Mouse (Mus musculus) spleen, adult 18-20 months (tissue): ENCODE results near the gene Dbndd1.
"Not testable (repeated sequence)": the region's sequence is repeated elsewhere in the genome, so short reads cannot be mapped to it uniquely, and the experiment has no call there.

Experiments
- DNase-seq, 2 experiments: peaks; one replicate each; pipeline ENCODE4 v3.0.0; 2022; ENCODE audit warnings: mixed read lengths in 2 of 2

Dbndd1 gene

DNA sequence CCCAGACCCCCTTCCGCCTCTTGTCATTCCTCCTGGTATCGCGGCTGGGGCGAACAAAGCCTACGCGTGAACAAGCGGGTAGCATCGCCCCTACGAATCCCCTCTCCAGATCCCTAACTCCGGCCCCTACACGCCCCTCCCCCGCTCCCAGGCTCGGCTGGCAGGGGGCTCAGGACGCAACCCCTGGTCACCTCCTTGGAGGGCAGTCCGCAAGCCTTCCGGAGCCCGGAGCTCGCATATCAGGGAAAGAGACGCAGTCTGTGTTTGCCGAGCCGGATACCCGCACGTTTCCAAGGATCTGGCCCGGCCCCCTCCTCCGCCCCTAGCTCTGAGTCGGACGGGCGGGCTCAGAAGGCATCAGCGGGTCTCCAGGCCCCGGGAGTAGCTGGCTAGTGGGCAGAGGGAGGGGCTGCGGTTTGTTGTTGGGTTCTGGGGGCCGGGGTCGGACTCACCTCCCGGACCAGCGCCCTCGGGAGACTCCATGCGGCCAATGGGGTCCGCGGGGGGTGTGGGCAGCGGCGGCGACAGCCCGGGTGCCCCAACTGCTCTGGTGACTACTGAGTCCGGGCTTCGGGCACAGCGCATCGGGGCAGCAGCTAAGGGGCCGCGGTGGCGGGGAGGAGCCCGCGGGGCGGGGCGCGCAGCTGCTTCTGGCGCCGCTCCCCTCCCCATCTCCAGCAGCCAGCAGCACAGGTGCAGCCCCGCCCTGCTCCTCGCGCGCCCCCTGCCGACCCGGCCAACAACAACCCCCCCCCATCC is at the start of gene Dbndd1:
Gene Dbndd1, minus strand, starts transcription at position 683 of the 759 bp plus-strand sequence.
- DNase-seq: peak; percentile 9 to 22

GRCm38 (mm10) chr8:123564221-123564620 is 49.0 kb upstream of the Dbndd1 start:
- not testable (repeated sequence) for DNase-seq

DNA sequence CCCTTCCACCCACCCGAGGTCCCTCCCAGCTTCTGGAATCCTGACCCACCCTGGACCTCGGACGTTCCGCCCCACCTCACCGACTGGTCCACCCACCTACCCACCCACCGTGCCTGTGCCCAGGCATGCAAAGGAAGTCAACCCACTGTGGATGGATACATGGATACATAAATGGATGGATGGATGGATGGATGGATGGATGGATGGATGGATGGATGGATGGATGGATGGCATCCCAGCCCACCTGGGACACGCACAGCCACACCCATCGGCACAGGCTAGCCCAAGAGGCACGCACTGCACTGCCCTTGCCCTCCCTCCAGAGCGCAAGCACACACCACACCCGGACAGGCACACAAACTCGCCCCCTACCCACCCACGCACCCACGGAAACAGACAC is 22.4 kb upstream of the Dbndd1 start:
- peak in 1 of 2 experiments; percentile 26 for DNase-seq

DNA sequence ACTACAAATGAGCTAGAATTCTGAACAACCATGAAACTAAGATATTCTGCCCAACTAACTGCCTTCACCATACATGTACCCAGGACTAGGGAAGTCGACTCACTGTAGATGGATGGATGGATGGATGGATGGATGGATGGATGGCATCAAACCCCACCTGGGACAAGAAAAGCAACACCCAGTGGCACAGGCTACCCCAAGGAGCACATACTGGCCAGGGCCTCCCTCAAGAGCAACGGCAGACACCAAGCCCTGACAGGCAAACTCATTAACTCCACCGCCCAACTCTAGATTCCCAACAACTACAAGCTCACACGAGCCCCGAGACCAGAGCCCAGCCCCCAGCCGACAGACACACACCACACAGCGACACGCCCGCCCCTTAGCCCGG is 21.7 kb upstream of the Dbndd1 start:
- DNase-seq: no peak

DNA sequence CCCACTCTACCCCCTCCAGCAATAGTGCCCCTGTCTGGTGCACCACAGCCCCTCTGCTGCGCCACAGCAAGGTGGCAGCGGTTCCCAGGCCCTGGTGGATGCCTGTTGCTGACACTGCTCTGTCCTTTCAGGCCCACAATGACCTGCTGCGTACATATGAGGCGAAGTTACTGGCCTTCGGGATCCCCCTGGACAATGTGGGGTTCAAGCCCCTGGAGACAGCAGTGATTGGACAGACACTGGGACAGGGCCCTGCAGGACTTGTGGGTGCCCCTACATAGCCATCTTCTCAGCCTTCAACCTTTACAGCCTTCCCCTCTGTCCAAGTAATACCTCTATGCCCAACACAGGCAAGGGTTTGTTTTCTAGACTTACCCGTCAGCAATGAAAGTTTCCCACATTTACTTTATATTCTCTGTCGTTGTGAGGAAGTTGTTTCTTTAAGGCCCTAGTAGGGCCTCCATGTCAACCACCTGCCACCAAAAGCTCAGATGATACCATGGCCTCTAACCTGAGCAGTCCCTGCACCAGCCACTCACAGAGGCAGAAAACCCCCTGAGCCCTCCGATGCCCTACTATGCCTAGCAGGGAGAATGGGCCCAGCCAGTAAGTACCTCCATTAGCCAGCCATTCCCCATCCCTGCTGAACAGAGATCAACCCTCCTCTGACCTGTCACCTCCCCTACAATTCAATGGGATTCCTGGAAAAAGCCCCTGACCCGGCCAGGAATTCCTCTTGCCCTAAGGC is 21.2 kb upstream of the Dbndd1 start:
- no peak for DNase-seq

DNA sequence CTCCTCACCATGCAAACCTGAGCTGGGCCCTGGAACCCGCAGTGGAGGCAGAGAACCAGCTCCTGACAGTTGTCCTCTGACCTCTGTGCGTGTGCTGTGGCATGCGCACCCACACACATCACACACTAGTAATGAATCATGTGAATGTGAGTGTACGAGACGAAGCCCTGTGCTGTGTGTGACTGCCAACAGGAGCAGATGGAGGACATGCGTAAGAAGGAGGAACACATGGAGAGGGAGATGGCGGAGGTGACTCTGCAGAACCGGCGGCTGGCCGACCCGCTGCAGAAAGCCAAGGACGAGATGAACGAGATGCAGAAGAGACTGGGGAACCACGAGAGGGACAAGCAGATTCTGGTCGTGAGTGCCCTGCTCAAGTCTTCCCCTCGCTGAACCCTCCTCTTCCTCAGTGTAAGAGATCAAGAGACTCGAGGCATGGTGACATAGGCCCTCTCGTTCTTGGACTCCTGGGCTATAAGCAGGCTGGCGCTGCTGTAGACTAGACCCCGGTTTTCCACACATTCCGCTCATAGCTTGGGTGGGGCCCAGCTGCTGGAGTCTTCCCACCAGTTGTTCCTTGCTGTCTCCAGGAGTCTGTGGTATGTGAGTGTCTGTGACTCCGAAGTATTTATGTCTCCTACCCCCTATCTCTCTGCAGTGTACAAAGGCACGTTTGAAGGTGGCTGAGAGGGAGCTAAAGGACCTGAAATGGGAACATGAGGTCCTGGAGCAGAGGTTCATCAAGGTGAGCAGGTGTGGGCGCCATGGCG is 12.6 kb upstream of the Dbndd1 start:
- no peak for DNase-seq

DNA sequence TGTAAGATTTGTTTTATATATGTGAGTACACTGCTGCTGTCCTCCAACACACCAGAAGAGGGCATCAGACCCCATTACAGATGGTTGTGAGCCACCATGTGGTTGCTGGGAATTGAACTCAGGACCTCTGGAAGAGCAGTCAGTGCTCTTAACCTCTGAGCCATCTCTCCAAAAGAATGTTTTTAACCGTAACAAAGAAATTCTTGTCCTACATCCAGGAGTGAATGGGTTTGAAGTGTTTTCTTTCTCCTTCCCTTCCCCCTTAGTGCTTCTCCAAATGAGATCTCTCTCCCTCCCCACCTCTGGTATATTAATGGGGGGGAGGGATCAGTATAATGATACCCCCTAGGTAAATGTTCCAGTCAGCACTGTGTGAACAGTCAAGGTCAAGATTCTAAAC is 4.8 kb upstream of the Dbndd1 start:
- DNase-seq: not testable (repeated sequence)

DNA sequence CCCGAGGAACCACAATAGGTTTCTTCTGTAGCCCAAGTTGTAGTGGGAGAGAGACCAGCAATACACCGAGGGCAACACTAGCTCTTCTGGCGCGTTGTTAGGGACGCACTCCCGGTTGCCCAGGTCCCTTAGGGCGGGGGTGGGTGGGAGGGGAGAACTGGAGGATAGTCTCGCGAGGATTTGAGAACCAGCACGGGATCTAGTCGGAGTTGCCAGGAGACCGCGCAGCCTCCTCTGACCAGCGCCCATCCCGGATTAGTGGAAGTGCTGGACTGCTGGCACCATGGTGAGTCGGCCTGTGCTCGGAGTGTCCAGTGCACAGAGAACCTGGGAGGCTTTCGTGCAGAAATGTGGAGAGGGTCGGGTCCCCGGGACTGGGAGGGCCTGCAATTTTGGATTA is 3.4 kb upstream of the Dbndd1 start, which contains the start of gene Gas8:
Gene Gas8, plus strand, starts transcription at position 168 of the 400 bp plus-strand sequence.
- peak; percentile 55 to 61 for DNase-seq

GRCm38 (mm10) chr8:123518172-123518571 is 2.9 kb upstream of the Dbndd1 start:
- no peak for DNase-seq

DNA sequence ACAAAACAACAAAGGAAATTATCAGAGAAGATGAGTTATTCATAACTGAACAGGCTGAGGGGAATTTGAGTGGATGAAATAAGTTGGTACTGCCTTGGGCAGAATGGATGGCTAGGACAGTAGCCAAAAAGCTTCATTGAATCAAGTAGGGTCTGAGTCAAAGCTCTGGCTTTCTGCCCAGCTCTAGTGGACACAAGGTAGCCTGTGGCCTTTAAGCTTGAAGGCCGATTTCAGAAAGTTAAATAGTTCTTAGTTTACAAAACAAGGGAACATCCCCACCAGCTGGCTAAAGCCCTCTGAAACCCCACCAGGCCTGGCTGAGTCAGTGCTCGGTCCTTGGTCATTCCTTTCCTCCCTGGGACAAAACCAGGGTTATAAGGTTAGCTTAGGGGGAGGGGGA is 1.3 kb upstream of the Dbndd1 start:
- DNase-seq: no peak

DNA sequence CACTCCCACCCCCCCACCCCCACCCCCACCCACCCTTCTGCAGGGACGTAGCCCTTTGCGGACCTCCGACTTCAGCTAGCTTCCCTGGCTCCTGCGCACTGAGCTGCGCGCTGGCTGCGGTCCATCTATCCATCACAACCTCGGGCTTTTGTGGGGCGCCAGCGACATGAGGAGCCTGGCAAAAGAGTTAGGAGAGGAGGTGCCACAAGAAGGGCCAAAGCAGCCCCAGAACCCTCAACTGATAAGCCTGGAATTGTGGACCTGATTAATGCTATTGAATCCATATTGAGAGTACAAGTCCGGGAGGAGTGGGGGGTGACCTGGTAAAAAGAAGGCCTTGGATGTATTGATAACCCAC is 256 bp upstream of the Dbndd1 start:
- no peak for DNase-seq

GRCm38 (mm10) chr8:123514136-123514535 is 1.1 kb downstream of the Dbndd1 start:
- DNase-seq: no peak

GRCm38 (mm10) chr8:123510819-123511218 is 4.4 kb downstream of the Dbndd1 start:
- no peak for DNase-seq

- DNase-seq: no peak
Measured at GRCm38 (mm10) chr8:123507153-123507552, 8.1 kb downstream of the Dbndd1 start.

DNA sequence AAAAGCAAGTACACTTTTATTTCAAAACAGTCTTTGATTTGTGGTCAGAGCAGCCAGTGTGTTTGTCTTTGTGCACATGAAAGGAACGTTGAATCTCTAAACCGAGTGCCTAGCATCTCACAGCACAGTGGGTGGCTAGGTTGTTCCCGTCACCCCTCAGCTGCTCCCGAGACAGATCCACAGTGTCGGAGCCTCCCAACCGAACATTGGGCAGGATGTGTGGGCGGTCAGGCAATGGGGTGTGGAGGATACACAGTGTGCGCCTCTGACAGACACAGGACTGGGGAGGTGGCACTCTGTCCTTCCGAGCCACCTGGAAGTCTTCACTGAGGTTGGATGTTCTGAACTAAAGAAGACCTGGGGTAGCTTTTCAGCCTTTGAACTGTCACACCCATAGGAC is 9.6 kb downstream of the Dbndd1 start:
- no peak for DNase-seq

DNA sequence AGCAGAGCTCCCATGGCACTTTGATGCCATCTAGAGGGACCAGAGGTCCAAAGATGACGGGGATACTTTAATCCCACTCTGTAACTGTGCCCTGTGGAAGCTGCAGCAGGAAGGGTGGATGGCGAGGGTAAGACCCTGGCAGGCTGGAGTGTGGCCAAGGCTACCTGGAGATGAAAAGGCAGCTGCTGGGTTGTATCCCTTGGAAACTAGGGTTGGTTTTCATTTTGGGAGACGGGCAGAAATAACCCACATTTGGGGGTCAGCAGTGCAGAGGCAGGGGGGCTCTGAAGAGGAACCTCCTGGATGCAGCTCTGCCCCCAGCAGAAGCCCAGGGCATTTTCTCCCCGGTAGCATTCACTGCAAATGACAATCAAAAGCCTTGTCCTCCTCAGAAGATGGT is 10.0 kb downstream of the Dbndd1 start:
- DNase-seq: no peak

DNA sequence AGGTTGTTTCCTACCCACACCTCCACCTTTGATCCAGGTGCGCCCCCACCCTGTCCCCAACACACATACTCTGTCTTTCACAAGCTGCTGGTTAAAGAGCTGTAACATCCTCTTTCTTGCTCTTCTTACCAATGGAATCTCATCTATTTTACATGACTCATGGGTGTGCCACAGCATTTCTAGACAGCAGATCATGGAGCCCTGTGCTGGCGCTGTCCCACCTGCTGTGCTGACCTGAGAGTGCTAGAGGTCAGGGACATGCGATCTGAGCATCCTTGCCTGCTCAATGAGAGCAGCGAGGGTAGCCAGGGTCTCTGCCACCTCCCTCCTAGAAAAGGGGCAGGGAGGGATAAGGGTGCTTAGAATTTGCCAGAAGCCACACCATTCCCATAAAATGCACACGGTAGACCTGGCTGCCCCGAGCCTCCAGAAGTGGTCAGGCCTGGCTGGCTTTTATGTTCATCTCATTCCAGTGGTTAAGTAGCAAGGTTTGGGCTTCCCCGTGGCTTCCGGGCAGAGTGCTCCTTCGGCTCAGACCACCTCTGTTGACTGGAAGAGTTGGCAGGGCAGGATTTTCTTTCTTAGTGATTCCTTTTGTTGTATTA is 10.6 kb downstream of the Dbndd1 start:
- no peak for DNase-seq

DNA sequence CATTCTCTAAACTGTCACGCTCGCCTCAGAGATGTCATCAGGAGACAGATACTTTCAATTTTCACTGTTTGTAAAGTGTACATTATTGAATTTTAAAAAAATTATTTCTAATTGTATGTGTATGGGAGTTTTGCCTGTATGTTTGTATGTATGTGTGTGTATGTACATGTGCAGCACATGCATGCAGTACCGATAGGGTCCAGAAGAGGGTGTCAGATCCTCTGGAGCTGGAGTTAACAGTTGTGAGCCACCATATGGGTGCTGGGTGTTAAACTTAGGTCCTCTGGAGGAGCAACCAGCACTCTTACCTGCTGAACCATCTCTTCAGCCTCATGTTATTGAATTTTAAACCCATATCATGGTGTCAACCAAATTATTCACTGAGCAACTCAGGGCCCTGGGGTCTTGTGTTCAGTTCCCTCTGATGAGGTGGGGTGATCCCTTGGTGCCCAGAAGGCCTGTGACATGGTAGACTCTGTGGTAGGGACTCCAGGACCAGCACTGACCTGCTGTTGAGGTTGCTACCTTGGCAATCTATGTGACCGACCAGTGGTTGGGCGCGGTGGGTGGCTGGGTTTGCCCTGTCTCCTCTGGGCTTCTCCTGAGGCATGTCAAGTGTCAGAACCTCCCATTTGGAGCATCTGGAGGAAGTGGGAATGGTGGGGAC is 11.3 kb downstream of the Dbndd1 start:
- no peak for DNase-seq

DNA sequence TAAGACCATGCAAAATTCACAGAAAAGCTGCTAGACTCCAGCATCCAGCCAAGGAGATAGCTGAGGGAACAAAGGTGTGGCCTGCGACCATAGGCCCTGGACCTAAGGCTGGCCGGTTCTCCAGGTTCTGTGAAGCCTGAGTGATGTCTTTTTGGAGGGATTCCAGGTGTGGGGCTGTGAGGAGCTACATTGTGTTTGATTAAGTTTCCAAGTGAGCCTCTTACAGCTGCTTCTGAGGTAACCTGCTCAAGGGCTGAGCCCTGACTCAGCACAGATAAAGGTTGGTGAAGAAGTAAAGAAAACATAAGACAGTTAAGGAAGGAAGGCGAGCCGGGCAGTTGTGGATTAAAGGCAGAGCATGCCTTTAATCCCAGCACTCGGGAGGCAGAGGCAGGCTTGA is 13.1 kb downstream of the Dbndd1 start:
- DNase-seq: no peak

- DNase-seq: no peak
Measured at GRCm38 (mm10) chr8:123499556-123499955, 15.7 kb downstream of the Dbndd1 start.

- DNase-seq: no peak
Measured at GRCm38 (mm10) chr8:123498963-123499362, 16.3 kb downstream of the Dbndd1 start.

DNA sequence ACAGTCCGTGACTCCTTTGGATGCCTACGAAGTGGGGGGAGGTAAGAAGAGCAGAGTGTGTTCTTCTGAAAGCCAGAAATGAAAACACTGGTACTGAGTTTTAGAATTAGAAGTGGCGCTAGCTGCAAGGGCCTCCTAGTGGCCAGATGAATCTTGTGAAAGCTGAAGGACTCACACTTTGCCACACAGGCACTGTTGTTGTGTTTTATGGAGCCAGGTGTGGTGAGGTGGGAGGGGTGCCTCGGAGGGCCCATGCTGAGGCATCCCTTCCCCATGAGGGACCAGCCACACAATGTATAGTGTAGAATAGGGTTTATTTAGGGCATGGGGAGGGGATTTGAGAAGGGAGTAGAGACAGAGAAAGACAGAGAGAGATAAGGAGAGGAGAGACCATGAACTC is 17.6 kb downstream of the Dbndd1 start:
- no peak for DNase-seq

- DNase-seq: no peak
Measured at GRCm38 (mm10) chr8:123492898-123493297, 22.4 kb downstream of the Dbndd1 start.
